Mouse (Mus musculus): ENCODE data around the gene Tbc1d17. TPM values are rescaled to one million over a fixed set of nuclear protein-coding genes. Genes with fewer than 3 reads are reported as not detected.
A peak's percentile ranks its signal among the peaks of the same experiment; 100 is the strongest.

The Tbc1d17 gene
- total and polyA plus RNA-seq, 3 experiments, result 31.9 to 40.5 (median 38.5) TPM

GRCm38 (mm10) chr7:44857905-44858304, 9.0 kb upstream of the Tbc1d17 start:
- Histone ChIP-seq H3K4me1 (ENCODE audit: control insufficient read depth in 1 of 2, insufficient read depth in 2 of 2) (peaks cover 21 to 62% of the 10 kb centered on the region in 2 experiments), H3K27me3 (replicated peaks) (no peaks in the 10 kb centered on the region), H3K4me3 (replicated peaks in 1 of 3; ENCODE audit: low read depth in 2 of 3, low read length in 2 of 3, poor library complexity in 1 of 3) (peak overlapping the region; percentile 64 to 92 (median 72)), H3K27ac (ENCODE audit: insufficient read depth, low read depth) (no peak overlapping the region), H3K4me2 (ENCODE audit: insufficient read depth, low read depth, poor library complexity, severe bottlenecking) (peak overlapping the region; percentile 63), H3K79me2 (replicated peaks; ENCODE audit: control insufficient read depth, extremely low read depth, insufficient read depth, poor library complexity, severe bottlenecking) (0 out of 2 replicates have a peak, but pooled peaks cover under 1% of the 10 kb centered on the region), H3K9me3 (replicated peaks; ENCODE audit: low read length) (no peaks in the 10 kb centered on the region), H3K36me3 (replicated peaks in 1 of 2; ENCODE audit: control insufficient read depth in 1 of 2, insufficient read depth in 1 of 2, low read length in 1 of 2) (peaks cover 21 to 44% of the 10 kb centered on the region in 2 experiments), H3K9ac (ENCODE audit: insufficient read depth, low read depth) (peak overlapping the region; percentile 74; the same call in 1 of the 2 replicates)
- TF ChIP-seq GABPA (IDR thresholded peaks at IDR 0.05; ENCODE audit: insufficient replicate concordance, low read depth, low read length) (no peak), MEF2A (IDR thresholded peaks at IDR 0.05; ENCODE audit: borderline replicate concordance, low read depth, low read length) (no peak)
- in situ Hi-C loops (cut with MboI; ENCODE audit: low pct_ligation_motif_present, low pct_unique_long_range_greater_than_20kb, low sequenced_read_pairs) (loop anchor here (10.0 kb wide), 1 partner anchor 97 kb away; no protein-coding TSS in a partner anchor), dilution Hi-C loops (cut with MboI; ENCODE audit: extremely low pct_ligation_motif_present, extremely low pct_unique_long_range_greater_than_20kb, low sequenced_read_pairs) (no loop called here)
- DNase-seq (ENCODE audit: extremely low read depth), result peak; percentile 68

- no peaks in the 10 kb centered on the region for H3K9me3 ChIP-seq (replicated peaks; ENCODE audit: low read length)
- DNase-seq (ENCODE audit: extremely low read depth), result peak; percentile 93
- peak within 1 kb of the TSS; percentile 64 to 92 (median 72) for H3K4me3 ChIP-seq (replicated peaks in 1 of 3; ENCODE audit: low read depth in 2 of 3, low read length in 2 of 3, poor library complexity in 1 of 3)
- dilution Hi-C loops (cut with MboI; ENCODE audit: extremely low pct_ligation_motif_present, extremely low pct_unique_long_range_greater_than_20kb, low sequenced_read_pairs), result no loop called here
- in situ Hi-C loops (cut with MboI; ENCODE audit: low pct_ligation_motif_present, low pct_unique_long_range_greater_than_20kb, low sequenced_read_pairs), result loop anchor here (10.0 kb wide), 1 partner anchor 98 kb away; no protein-coding TSS in a partner anchor
- H3K4me2 ChIP-seq (ENCODE audit: insufficient read depth, low read depth, poor library complexity, severe bottlenecking), result peak within 1 kb of the TSS; percentile 63
- H3K27ac ChIP-seq (ENCODE audit: insufficient read depth, low read depth), result peak within 1 kb of the TSS; percentile 85
- peak within 1 kb of the TSS; percentile 74 for H3K9ac ChIP-seq (ENCODE audit: insufficient read depth, low read depth)
- peak; percentile 71; the same call in 1 of the 2 replicates for TF ChIP-seq MAX (IDR thresholded peaks at IDR 0.05; ENCODE audit: low read length)
- TF ChIP-seq ELF1 (IDR thresholded peaks at IDR 0.05; ENCODE audit: low read depth, low read length), result peak; percentile 83
- peak; percentile 85; the same call in 1 of the 2 replicates for TF ChIP-seq E2F4 (IDR thresholded peaks at IDR 0.05; ENCODE audit: insufficient replicate concordance, low read depth, low read length)
- peak; percentile 79 for TF ChIP-seq POLR2A (IDR thresholded peaks at IDR 0.05; ENCODE audit: low read depth, low read length)
- TF ChIP-seq MYC (IDR thresholded peaks at IDR 0.05; ENCODE audit: low read depth, low read length), result peak; percentile 39; the same call in 1 of the 2 replicates
- TF ChIP-seq ETS1 (conservative IDR thresholded peaks at IDR 0.05; ENCODE audit: low read depth, low read length), result peak; percentile 51; the same call in 1 of the 2 replicates
- peak; percentile 69 for TF ChIP-seq MEF2A (IDR thresholded peaks at IDR 0.05; ENCODE audit: borderline replicate concordance, low read depth, low read length)
- no peak for TF ChIP-seq JUND (conservative IDR thresholded peaks at IDR 0.05; ENCODE audit: low read depth, low read length)
- TF ChIP-seq SMC3 (IDR thresholded peaks at IDR 0.05; ENCODE audit: low read depth, low read length), result no peak
- peak; percentile 72; the same call in 1 of the 2 replicates for TF ChIP-seq IRF4 (IDR thresholded peaks at IDR 0.05; ENCODE audit: low read depth, low read length)
- TF ChIP-seq TBP (conservative IDR thresholded peaks at IDR 0.05; ENCODE audit: low read depth, low read length), result peak; percentile 73; the same call in 1 of the 2 replicates
- peak; percentile 70 for TF ChIP-seq NELFE (IDR thresholded peaks at IDR 0.05; ENCODE audit: low read depth, low read length)
- TF ChIP-seq CHD1 (IDR thresholded peaks at IDR 0.05; ENCODE audit: low read depth, low read length), result no peak
- peak; percentile 81 for TF ChIP-seq HCFC1 (IDR thresholded peaks at IDR 0.05; ENCODE audit: low read depth, low read length)
- peak; percentile 92 for TF ChIP-seq NRF1 (IDR thresholded peaks at IDR 0.05; ENCODE audit: low read depth, low read length)
- TF ChIP-seq CTCF (conservative IDR thresholded peaks at IDR 0.05 in 1 of 2, IDR thresholded peaks at IDR 0.05 in 1 of 2; ENCODE audit: low read depth in 2 of 2, low read length in 2 of 2), result no peak
- TF ChIP-seq KAT2A (IDR thresholded peaks at IDR 0.05; ENCODE audit: insufficient replicate concordance, low read length), result peak; percentile 80; the same call in 1 of the 2 replicates
- peak; percentile 59; the same call in 1 of the 2 replicates for TF ChIP-seq TCF12 (IDR thresholded peaks at IDR 0.05; ENCODE audit: low read depth, low read length)
- TF ChIP-seq ZC3H11A (IDR thresholded peaks at IDR 0.05; ENCODE audit: low read depth, low read length), result no peak
- TF ChIP-seq SIN3A (IDR thresholded peaks at IDR 0.05; ENCODE audit: low read length), result peak; percentile 89
- no peak for TF ChIP-seq RAD21 (IDR thresholded peaks at IDR 0.05; ENCODE audit: low read depth, low read length)
- no peak for TF ChIP-seq USF1 (IDR thresholded peaks at IDR 0.05; ENCODE audit: low read depth, low read length)
- TF ChIP-seq BHLHE40 (IDR thresholded peaks at IDR 0.05; ENCODE audit: low read depth, low read length), result peak; percentile 39; the same call in 1 of the 2 replicates
- TF ChIP-seq UBTF (IDR thresholded peaks at IDR 0.05; ENCODE audit: low read depth, low read length), result 0 out of 2 replicates have a peak, but pooled peaks have one; percentile 36
- TF ChIP-seq ZMIZ1 (IDR thresholded peaks at IDR 0.05; ENCODE audit: low read depth, low read length), result peak; percentile 67
- peak; percentile 76; the same call in 1 of the 2 replicates for TF ChIP-seq POLR2AphosphoS2 (IDR thresholded peaks at IDR 0.05; ENCODE audit: low read depth, low read length)
- TF ChIP-seq MXI1 (IDR thresholded peaks at IDR 0.05; ENCODE audit: low read depth, low read length), result peak; percentile 80
- no peak for TF ChIP-seq ZKSCAN1 (IDR thresholded peaks at IDR 0.05; ENCODE audit: borderline replicate concordance, low read depth, low read length)
- TF ChIP-seq GABPA (IDR thresholded peaks at IDR 0.05; ENCODE audit: insufficient replicate concordance, low read depth, low read length), result no peak
- TF ChIP-seq MAZ (IDR thresholded peaks at IDR 0.05; ENCODE audit: low read depth, low read length), result peak; percentile 74; the same call in 1 of the 2 replicates
- peaks cover 28 to 68% of the 10 kb centered on the region in 2 experiments for H3K4me1 ChIP-seq (ENCODE audit: control insufficient read depth in 1 of 2, insufficient read depth in 2 of 2)
- peaks cover 18 to 44% of the 10 kb centered on the region in 2 experiments for H3K36me3 ChIP-seq (replicated peaks in 1 of 2; ENCODE audit: control insufficient read depth in 1 of 2, insufficient read depth in 1 of 2, low read length in 1 of 2)
- peaks cover 8% of the 10 kb centered on the region; the same call in 1 of the 2 replicates for H3K79me2 ChIP-seq (replicated peaks; ENCODE audit: control insufficient read depth, extremely low read depth, insufficient read depth, poor library complexity, severe bottlenecking)
- no peaks in the 10 kb centered on the region for H3K27me3 ChIP-seq (replicated peaks)
Measured at GRCm38 (mm10) chr7:44857042-44857552, 8.2 kb upstream of the Tbc1d17 start, which contains the start of gene Pnkp. TSS of gene Pnkp (plus strand) at chr7:44857139.
